ENCODE assay signal across 16 mouse cellular contexts in genomic region chr6:149311778-149312177, GRCm38 (mm10). TPM values are rescaled to one million over a fixed set of nuclear protein-coding genes. Genes with fewer than 3 reads are reported as not detected.
A peak's percentile ranks its signal among the peaks of the same experiment; 100 is the strongest.
DNase-seq lines count a peak whose midpoint lies in the region; ATAC-seq and TF ChIP-seq lines count a peak whose summit lies in the region.
"Had no signal": no experiment of that assay in that cellular context is flagged by ENCODE, and none has a peak within 500 bp of the region (broad histone marks: within the 10 kb centered on the region; RNA-seq: fewer than 3 reads in every experiment).

No protein-coding gene starts in this region.

- TF ChIP-seq POLR2A in heart, adult 2 months (IDR thresholded peaks at IDR 0.05; ENCODE audit: insufficient read depth, low read depth, low read length): no peak
- TF ChIP-seq POLR2A in bone marrow macrophage, adult 2 months (IDR thresholded peaks at IDR 0.05; ENCODE audit: borderline replicate concordance, low read depth, low read length): no peak

- H3K9ac ChIP-seq in heart, adult 2 months (ENCODE audit: low read depth, low read length): no peak overlapping the region
- no peak overlapping the region for H3K9ac ChIP-seq in heart, embryonic 11.5 days (ENCODE audit: low read depth, low read length)

- H3K36me3 ChIP-seq in heart, adult 2 months (ENCODE audit: control insufficient read depth, insufficient read depth, low read length): peaks cover 50% of the 10 kb centered on the region
- peaks cover 2% of the 10 kb centered on the region for H3K36me3 ChIP-seq in heart, embryonic 11.5 days (ENCODE audit: control insufficient read depth, insufficient read depth, low read length)
- peaks cover 55% of the 10 kb centered on the region for H3K36me3 ChIP-seq in E14TG2a.4 (ENCODE audit: insufficient read depth, low read length)

- peaks cover 8% of the 10 kb centered on the region for H3K4me1 ChIP-seq in heart, adult 2 months (ENCODE audit: control insufficient read depth, insufficient read depth, low read length)
- peaks cover 8% of the 10 kb centered on the region; the same call in 1 of the 2 replicates for H3K4me1 ChIP-seq in heart, embryonic 11.5 days (ENCODE audit: control insufficient read depth, insufficient read depth, low read length)
- peaks cover 71% of the 10 kb centered on the region for H3K4me1 ChIP-seq in E14TG2a.4 (replicated peaks; ENCODE audit: low read depth, low read length)
- H3K4me1 ChIP-seq in bone marrow macrophage, adult 2 months (ENCODE audit: control insufficient read depth, insufficient read depth, low read length): peaks cover 19% of the 10 kb centered on the region

- peaks cover 2% of the 10 kb centered on the region; the same call in 1 of the 2 replicates for H3K79me2 ChIP-seq in heart, adult 2 months (replicated peaks; ENCODE audit: control insufficient read depth, insufficient read depth, low read length)

- 44% methylated on average over 1 of the region's 1 CpGs for WGBS in heart, adult 2 months
- WGBS in heart, embryonic 11.5 days (ENCODE audit: insufficient replicate concordance): 58% methylated on average over 1 of the region's 1 CpGs

- TF ChIP-seq CTCF in heart, adult 2 months (IDR thresholded peaks at IDR 0.05): no peak
- TF ChIP-seq CTCF in E14TG2a.4 (conservative IDR thresholded peaks at IDR 0.05; ENCODE audit: low read length): no peak
- TF ChIP-seq CTCF in bone marrow macrophage, adult 2 months (IDR thresholded peaks at IDR 0.05; ENCODE audit: low read depth, low read length): no peak

- no peaks in the 10 kb centered on the region for H3K27me3 ChIP-seq in heart, adult 2 months (ENCODE audit: control insufficient read depth, insufficient read depth, low read length)
- H3K27me3 ChIP-seq in heart, embryonic 11.5 days (ENCODE audit: control insufficient read depth, insufficient read depth, low read length): no peaks in the 10 kb centered on the region
- no peaks in the 10 kb centered on the region for H3K27me3 ChIP-seq in E14TG2a.4 (ENCODE audit: insufficient read depth, low read length)

- no peak for DNase-seq in heart, adult 2 months
- peak; percentile 38 for DNase-seq in 3134 (ENCODE audit: extremely low read depth, insufficient read length, low spot score)
- no peak for DNase-seq in left cerebral cortex, adult 18-20 months (ENCODE audit: low spot score in 2 of 2)
- DNase-seq in cerebellum, adult 11-12 months: no peak
- DNase-seq in embryo, embryonic 10 days (ENCODE audit: low spot score): no peak
- DNase-seq: kidney, postnatal 10 days; left cerebral cortex, postnatal 4 days had no signal

- no peak for TF ChIP-seq EP300 in heart, adult 2 months (IDR thresholded peaks at IDR 0.05; ENCODE audit: insufficient read depth, low read depth, low read length)

- intact Hi-C loops in heart, adult 2 months (cut with DNase I): loop anchor here (10.0 kb wide), 1 partner anchor 367 kb away; the partner anchor contains the start of gene Sinhcaf

- ATAC-seq in heart, embryonic 11.5 days (replicated peaks; ENCODE audit: insufficient number of reproducible peaks, low FRiP score, low TSS enrichment): no peak
- ATAC-seq: activated CD4-positive, CD25-positive, alpha-beta regulatory T cell, adult 4 months; forebrain, embryonic 14.5 days; lung, postnatal 0 days had no signal

- no peaks in the 10 kb centered on the region for H3K9me3 ChIP-seq in heart, embryonic 11.5 days (replicated peaks; ENCODE audit: control insufficient read depth, low read length)
- H3K9me3 ChIP-seq in E14TG2a.4 (ENCODE audit: low read length): peaks cover 9% of the 10 kb centered on the region
- H3K9me3 ChIP-seq: heart, embryonic 10.5 days; hindbrain, embryonic 10.5 days; midbrain, embryonic 10.5 days had no signal

- H3K27ac ChIP-seq in heart, adult 2 months: peak overlapping the region; percentile 24; the same call in 1 of the 2 replicates
- no peak overlapping the region for H3K27ac ChIP-seq in heart, embryonic 11.5 days (ENCODE audit: low read depth, low read length)
- peak overlapping the region; percentile 49 for H3K27ac ChIP-seq in bone marrow macrophage, adult 2 months (ENCODE audit: insufficient read depth, low read depth, low read length)
- H3K27ac ChIP-seq: heart, embryonic 10.5 days; hindbrain, embryonic 10.5 days; midbrain, embryonic 10.5 days had no signal

- no peak overlapping the region for H3K4me3 ChIP-seq in heart, adult 2 months
- H3K4me3 ChIP-seq in heart, embryonic 11.5 days (ENCODE audit: low read depth, low read length): no peak overlapping the region
- H3K4me3 ChIP-seq in E14TG2a.4 (replicated peaks; ENCODE audit: low read length): peak overlapping the region; percentile 89
- H3K4me3 ChIP-seq in bone marrow macrophage, adult 2 months (ENCODE audit: insufficient read depth, low read length): peak overlapping the region; percentile 12; the same call in 1 of the 2 replicates
- H3K4me3 ChIP-seq: heart, embryonic 10.5 days; midbrain, embryonic 10.5 days had no signal

- H3K4me2 ChIP-seq in heart, embryonic 11.5 days: no peak overlapping the region

RNA-seq across cellular contexts. Expression of gene Resf1, which starts 2.6 kb away (rescaled TPM):
- total RNA-seq in heart, adult 2 months (2021): 10 to 100 TPM; 30.8 to 31.1 TPM
- polyA plus RNA-seq in heart, adult 2 months (2012; rRNA removed): 8.0 and 11.3 TPM in 2 replicates
- 29.7 and 37.7 TPM in 2 replicates for polyA plus RNA-seq in heart, embryonic 11.5 days (2014; fragmentation: Nextera tagmentation; extraction: Ambion mirVana)
- 46.4 and 50.0 TPM in 2 replicates for polyA plus RNA-seq in bone marrow macrophage, adult 2 months (2012; ENCODE audit: insufficient read depth, insufficient read length, missing spikeins)
- 10 to 100 TPM; 14.2 to 16.9 TPM for total RNA-seq in left cerebral cortex, adult 18-20 months (2021)

Comparison
In these comparisons a context has a peak if more than half of its experiments do, and no peak if none do; other contexts are left out.
1. H3K4me3 ChIP-seq: peak in E14TG2a.4 (single experiment) and bone marrow macrophage, adult 2 months (single experiment); none in heart, adult 2 months (single experiment) and heart, embryonic 11.5 days (single experiment).